Mouse (Mus musculus) cerebellum, postnatal 36 days (tissue): Measurements from ENCODE around the gene Kcnd3.

Experiments used
- DNase-seq, 2 experiments: peaks; one replicate each; pipeline ENCODE4 v3.0.0; 2021 to 2022; ENCODE audit warnings: mixed read lengths in 2 of 2

Kcnd3 gene

DNA sequence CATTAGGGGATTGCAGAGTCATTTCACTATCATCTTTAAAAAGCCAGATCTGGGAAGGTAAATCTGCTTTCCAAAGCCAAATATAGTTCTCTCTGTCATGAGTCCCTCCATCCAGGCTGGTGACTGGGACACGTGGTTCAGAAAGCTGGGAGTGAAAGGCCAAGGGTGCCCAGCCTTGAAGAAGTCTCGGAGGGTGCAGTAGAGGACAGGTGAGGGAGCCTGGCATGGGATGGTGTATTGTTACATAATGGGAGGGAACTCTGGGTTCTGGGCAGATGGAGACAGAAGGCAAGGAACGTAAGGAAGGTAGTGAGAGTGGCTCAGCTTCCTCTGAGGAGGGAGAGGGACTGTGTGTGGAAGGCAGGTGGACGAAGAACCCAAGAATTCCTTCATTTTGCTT, 5.5 kb downstream of the Kcnd3 start:
- DNase-seq, result no peak

DNA sequence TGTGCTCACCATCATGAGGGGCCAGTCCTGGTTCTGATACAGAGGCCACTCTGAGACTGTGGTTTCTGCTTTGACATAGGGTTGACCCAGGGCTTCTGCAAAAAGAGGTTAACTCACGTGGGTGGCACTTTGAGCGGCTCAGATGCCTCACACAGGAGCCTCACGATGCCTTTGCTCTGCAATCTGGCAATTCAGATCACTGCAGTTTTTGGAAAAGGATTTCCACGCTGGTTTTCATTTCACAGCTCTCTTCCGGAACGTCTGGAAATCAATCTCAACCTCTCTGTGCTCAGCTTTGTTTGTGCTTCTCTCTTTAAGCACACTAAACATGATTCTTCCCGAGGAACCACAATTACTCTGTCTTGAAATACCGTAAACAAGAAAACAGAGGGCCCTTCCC, 14.4 kb downstream of the Kcnd3 start:
- DNase-seq, result no peak

DNA sequence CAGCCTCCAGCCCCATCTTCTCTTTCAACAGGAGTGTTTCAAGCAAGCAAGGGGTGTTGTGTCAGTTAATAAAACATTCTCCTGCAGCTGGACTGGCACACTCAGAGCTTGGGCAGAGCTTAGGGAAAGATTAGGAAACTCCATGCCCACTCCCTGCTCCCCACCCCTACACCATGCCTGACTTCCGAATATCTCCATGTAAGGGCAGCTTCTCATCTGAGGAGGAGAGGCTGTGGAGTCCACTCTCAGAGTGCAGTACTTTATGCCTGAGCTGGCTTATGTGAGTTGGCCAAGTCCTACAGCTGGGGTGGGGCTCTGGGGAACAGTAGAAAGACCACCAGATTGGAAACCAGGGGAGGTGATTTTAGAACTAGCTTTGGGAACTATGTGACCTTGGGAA, 20.4 kb downstream of the Kcnd3 start:
- DNase-seq, result no peak

GRCm38 (mm10) chr3:105476408-105476807, 24.3 kb downstream of the Kcnd3 start:
- peak; percentile 97 for DNase-seq

- peak; percentile 78 to 79 for DNase-seq
Measured at GRCm38 (mm10) chr3:105478876-105479275, 26.7 kb downstream of the Kcnd3 start.

DNA sequence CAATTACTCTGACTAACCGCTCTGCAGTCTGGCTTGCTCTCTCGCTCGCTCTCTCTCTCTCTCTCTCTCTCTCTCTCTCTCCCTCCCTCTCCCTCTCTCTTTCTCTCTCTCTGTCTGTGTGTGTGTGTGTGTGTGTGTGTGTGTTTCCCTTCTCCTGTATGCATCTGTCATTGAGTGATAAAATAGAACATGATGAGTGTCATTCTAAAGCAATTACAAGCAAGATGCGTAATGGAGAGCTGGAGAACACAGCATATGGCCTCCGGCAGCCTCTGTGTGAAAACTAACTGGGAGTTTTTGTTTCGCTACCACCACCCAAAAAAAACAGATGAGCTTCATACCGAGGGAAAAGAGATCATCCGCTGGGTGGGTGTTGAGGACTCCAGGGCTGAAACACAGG, 29.3 kb downstream of the Kcnd3 start:
- no peak for DNase-seq

GRCm38 (mm10) chr3:105483651-105484052, 31.5 kb downstream of the Kcnd3 start:
- peak in 1 of 2 experiments; percentile 27 for DNase-seq

DNA sequence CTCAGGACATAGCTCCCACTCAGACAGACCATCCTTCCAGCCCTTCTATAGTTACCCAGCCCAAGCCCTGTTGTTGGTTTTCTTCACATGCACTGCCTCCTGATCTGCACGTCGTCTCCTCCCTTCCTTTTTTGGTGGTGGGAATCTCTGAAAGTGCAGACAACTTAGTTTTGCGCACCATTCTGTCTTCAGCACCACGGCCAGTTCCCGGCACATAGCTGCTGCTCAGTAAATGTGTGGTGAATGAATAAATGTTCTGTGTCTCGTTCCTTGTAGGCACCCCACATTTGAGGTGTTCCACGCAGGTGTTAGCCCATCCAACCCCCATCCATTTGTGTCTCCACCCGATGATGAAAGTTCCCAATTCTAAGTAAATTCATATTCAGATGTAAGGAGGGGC, 35.0 kb downstream of the Kcnd3 start:
- no peak for DNase-seq

GRCm38 (mm10) chr3:105489607-105490006, 37.5 kb downstream of the Kcnd3 start:
- DNase-seq, result peak; percentile 73 to 74

- no peak for DNase-seq
Measured at GRCm38 (mm10) chr3:105494886-105495285, 42.8 kb downstream of the Kcnd3 start.

DNA sequence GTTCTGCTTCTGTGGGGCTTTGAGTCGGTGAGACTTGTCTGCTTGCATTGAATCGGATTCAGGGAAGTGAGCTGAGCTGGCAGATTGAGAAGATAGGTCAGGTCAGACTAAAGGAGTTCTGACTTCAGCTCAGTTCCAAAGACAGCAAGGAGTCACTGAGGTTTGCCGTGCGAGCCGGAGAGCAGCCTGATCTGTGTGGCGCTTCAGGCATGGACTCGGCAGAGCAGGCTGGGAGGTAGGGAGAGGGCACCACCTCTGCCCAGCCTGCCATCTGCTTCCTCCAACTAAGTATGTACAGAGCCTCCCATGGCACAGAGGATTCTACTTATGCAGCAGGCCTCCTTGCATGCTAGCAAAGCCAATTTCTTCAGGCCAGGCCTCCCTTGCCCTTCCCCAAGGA, 44.1 kb downstream of the Kcnd3 start:
- DNase-seq, result peak in 1 of 2 experiments; percentile 30

GRCm38 (mm10) chr3:105496935-105497334, 44.8 kb downstream of the Kcnd3 start:
- DNase-seq, result no peak

DNA sequence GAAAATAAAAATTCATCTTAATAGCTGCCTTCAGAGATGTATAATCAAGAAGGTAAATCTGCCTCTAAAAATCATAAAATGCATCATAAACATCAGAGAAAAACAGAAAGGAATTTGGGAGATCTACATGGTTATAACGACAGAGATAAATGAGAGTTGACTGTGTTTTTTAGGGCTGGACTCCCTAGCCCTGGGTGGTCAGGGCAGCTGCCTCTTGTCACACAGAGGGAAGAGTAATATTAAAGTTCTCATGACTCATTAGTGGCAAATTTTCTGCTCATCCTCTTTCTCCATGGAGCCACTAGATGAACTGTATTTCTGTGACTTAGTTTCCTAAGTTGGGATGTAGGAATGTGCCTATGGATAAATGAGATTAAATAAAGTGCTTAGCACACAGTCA, 48.9 kb downstream of the Kcnd3 start:
- no peak for DNase-seq

- no peak for DNase-seq
Measured at GRCm38 (mm10) chr3:105504272-105504671, 52.1 kb downstream of the Kcnd3 start.

DNA sequence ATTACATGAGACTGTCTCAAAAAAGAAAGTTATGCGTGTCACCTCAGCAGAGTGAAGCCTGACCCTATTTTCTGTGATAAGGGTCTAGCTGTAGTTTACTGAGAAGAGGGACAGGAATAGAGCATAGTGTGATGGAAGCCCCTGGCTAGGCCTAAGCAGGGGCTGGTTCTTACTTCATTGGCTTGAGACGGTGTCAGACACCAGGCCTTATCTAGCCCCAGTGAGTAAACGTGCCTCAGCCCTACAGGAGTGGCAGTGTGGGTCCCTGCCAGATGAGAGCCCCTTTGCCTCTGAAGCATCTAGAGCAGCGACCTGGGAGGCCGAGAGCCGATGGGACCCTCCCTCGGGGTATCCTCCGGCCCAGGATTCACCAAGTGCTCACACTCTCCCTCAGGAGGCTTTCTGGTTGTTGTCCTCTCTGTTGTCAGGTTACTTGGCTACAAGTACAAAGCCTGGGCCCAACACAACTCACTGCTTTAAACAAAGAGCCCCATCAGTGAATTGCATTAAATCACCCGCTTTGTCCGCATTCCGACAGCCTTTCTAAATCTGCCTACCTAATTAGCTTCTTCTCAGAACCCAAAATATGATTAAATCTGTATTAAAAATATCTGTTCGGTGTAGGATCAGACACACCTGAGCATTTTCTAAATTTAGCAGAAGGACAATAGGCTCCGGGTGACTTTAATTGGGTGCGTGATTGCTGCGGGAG, 53.2 kb downstream of the Kcnd3 start:
- DNase-seq, result no peak

DNA sequence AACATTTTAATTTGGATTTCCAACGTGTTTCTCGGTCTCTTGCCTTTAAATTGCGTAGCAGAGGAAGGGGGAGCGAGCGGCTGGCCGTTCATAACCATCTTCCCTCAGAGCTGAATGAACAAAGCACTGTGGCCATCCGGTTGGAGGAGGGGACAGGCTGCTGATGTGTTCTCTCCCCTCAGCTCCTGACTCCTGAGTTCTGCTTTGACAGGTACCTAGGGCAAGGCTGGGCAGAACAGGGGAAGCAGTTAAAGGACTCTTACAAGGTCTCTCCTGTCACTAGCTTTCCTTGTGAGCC, 53.7 kb downstream of the Kcnd3 start:
- no peak for DNase-seq

DNA sequence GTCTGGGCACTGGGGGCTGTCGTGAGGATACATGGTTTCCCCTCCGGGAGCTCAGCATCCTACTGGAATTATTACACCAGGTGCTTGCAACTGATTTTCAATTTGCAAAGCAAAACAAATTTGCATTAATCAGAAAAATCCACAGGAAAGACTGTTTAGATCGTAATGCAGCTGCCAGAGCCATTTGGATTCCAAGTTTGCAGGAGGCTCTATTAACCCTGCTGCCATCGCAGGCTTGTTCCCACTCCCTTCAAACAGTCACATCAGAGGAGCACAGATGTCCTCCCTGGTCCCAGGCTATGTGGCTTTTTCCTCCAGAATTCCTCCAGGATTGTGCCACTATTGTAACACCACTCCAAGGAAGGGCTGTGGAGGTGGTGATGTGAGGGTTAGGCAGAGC, 54.5 kb downstream of the Kcnd3 start:
- no peak for DNase-seq

GRCm38 (mm10) chr3:105509321-105509720, 57.2 kb downstream of the Kcnd3 start:
- DNase-seq, result no peak

GRCm38 (mm10) chr3:105511836-105512235, 59.7 kb downstream of the Kcnd3 start:
- DNase-seq, result no peak

DNA sequence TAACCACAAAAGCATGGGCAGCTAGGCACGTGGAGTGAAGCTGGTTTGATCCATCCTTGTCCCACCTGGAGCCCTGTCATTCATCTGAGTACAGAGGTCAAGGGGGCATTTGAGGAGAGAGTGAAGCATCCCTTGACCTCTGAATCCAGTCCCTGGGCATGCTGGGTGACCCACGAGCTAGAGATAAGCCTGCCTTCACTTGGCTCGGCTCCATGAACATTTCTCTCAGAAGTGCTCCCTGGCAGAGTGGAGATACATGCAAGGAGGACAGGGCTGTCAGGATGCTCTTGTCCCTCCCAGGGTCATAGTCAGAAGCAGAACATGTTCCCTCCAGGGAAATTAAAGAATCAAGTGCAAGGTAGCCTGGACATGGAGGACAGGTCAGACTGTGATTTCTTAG, 62.1 kb downstream of the Kcnd3 start:
- DNase-seq, result no peak

GRCm38 (mm10) chr3:105515035-105515434, 62.9 kb downstream of the Kcnd3 start:
- peak; percentile 70 for DNase-seq

- DNase-seq, result no peak
Measured at GRCm38 (mm10) chr3:105515640-105516039, 63.5 kb downstream of the Kcnd3 start.

DNA sequence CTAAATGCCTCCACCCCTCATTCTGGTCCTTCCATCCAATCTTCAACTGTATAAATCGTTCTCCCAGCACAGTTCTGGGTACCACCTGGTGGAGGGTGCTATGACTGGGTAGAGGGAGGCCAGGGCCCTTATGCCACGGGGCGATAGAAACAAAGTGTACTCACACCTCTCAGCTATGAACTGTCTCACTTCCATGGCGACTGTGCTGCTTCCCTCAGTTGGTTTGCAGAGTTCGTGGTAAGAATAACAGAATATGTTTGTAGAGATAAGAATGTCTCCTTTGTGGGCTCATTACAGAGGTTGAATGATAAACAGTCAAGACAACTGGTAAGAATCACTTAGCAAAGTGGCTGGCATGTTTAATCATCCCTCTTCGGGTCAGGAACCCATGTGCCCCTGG, 68.3 kb downstream of the Kcnd3 start:
- DNase-seq, result no peak

DNA sequence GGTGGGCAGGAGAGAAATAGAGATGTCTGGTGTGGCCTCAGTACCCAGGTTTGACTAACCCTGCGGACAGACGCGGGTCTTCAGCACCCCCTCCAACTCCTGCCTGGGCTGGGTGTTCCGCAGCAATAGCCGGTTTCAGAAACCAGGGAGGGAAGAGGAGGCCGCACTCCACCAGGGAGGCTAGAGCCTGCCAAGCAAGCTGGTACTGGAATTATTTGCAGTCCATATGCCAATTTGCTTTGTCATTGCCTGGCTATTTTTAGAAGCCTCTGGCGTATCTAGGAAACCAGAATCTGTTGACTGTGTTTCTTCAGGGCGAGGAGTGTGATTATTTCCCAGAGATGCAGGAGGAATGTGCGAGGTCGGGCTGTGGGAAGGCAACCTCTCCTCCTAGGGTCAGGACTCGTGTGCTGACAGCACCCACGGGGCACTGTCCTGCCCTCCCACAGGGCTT, 69.1 kb downstream of the Kcnd3 start:
- DNase-seq, result peak; percentile 84 to 87

GRCm38 (mm10) chr3:105521639-105522038, 69.5 kb downstream of the Kcnd3 start:
- no peak for DNase-seq
